Mouse (Mus musculus): ENCODE measurements around the gene Kif22.

The Kif22 gene

DNA sequence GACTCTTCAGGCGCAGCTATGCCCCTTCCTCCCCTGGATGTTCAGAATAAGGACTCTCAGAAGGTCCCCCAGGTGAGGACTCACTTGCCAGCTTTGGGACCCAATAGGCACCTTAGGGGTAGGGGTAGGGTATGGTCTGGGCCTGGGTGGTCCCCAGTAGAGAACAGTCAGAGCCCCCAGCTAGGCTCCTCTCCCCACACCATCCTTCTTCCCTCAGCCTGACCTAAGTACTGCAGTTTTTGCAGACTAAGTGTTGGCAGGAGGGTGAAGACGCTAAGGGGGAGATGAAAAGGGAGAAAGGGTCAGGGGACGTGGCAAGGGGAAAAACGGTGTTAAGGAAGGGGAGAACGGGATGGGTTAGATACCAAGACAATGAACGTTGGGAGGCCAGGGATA lies 24.3 kb downstream of the Kif22 start:
- DNase-seq (ENCODE audit: low read depth, low spot score) = no peak

- peak; percentile 100 for DNase-seq (ENCODE audit: low read depth, low spot score)
These were observed 25.0 kb downstream of the Kif22 start, which contains the start of gene Pagr1a for GRCm38 (mm10) chr7:127016971-127017949. Gene Pagr1a (minus strand): TSS chr7:127017352.

GRCm38 (mm10) chr7:127016486-127016938 lies 25.8 kb downstream of the Kif22 start:
- no peak for DNase-seq (ENCODE audit: low read depth, low spot score)

- no peak for DNase-seq (ENCODE audit: low read depth, low spot score)
These were observed 26.0 kb downstream of the Kif22 start, which contains the start of gene Pagr1b for GRCm38 (mm10) chr7:127016481-127016485. Gene Pagr1b (minus strand): TSS chr7:127016484.

- no peak for DNase-seq (ENCODE audit: low read depth, low spot score)
These were observed 26.2 kb downstream of the Kif22 start for GRCm38 (mm10) chr7:127016081-127016480.

DNA sequence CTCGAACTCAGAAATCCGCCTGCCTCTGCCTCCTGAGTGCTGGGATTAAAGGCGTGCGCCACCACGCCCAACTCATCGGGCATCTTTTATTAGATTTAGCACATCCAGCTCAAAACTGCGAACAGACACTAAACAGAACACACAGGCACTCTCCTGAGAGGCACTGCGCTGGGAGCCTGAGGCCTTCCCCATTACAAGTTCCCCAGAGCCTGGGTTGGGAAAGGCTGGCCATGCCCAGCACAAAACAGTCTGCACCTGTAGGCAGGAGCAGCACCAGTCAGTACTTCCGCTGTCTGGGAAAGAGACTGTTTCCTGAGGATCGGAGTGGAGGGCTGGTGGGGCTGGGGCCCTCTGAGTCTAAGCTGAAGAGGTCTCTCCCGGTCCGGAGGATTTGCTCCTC lies 27.3 kb downstream of the Kif22 start:
- DNase-seq (ENCODE audit: low read depth, low spot score) = no peak

DNA sequence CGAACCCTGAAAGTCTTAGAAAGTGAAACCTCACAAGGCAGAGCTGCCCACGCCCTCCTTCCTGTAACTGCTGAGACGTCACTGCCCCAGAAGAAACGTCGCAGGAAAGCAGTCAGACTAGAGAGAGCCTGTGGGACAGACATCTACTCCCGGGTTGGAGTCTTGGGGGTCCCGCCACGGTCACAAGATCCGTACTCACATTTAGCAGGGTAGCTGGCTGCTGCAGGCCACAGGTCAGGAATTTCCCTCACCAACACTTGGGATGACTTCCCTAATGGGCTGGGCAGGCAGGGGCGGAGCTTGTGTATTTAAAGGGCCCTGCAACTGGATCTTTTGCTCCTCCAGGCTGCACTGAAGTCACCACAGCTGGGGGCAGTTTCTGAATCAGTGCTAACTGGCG lies 28.0 kb downstream of the Kif22 start, which contains the start of gene Mvp:
Gene Mvp, minus strand, starts transcription at position 302 of the 400 bp plus-strand sequence.
- no peak for DNase-seq (ENCODE audit: low read depth, low spot score)

DNA sequence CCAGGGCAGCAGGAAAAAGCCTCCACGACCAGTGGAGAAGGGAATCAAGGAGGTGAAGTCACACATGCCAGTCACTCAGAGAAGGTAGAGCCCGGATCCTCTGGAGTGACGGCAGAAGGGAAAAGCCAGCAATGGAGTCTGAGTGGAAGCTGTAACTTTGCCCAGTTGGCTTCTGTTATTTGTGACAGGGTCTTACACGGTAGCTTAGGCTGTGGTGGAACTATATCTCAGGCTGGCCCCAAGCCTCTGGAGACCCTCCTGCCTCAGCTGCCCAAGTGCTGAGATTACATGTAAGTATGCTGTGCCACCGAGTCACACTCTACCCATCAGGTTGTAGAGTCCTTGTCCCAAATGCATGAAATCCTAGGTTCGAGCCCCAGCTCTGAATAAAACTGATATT lies 28.9 kb downstream of the Kif22 start:
- no peak for DNase-seq (ENCODE audit: low read depth, low spot score)

GRCm38 (mm10) chr7:127012845-127013244 lies 29.4 kb downstream of the Kif22 start:
- no peak for DNase-seq (ENCODE audit: low read depth, low spot score)

DNA sequence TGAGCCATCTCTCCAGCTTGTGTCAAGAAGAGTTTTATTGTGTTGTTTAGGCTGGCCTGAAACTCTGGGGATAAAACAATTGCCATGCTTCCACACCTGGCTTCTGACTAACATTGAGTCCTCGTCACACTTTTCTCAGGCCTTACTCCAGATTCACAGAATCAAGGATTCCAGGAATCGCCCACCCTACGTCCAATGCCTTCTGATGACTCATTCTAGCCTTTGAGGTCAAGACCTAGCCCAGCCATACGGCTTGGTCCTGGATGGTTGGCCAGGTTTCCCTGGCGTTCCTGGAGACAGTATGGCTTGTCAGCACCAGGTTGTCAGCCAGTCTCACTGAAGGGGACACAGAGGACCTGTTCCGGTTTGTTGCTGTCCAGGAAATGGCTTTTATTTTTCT lies 29.9 kb downstream of the Kif22 start:
- DNase-seq (ENCODE audit: low read depth, low spot score) = no peak

DNA sequence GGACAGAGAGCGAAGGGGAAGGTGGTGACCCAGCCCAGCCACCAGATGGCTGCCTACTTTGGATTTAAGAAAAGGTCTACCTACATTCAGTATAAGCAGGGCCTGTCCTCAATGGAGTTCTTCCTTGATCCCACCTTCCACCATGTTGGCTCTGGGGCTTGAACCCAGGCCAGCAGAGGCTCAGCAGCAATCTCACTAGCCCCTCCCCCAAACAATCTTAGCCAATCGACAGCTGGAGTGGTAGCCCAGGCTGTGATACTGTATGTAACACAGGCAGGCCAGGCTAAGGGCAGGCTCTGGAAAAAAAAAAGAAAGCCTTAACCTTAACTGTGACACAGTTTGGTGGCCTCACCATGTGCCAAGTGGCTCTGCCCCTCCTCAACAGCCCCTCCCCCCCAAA lies 30.6 kb downstream of the Kif22 start:
- no peak for DNase-seq (ENCODE audit: low read depth, low spot score)

DNA sequence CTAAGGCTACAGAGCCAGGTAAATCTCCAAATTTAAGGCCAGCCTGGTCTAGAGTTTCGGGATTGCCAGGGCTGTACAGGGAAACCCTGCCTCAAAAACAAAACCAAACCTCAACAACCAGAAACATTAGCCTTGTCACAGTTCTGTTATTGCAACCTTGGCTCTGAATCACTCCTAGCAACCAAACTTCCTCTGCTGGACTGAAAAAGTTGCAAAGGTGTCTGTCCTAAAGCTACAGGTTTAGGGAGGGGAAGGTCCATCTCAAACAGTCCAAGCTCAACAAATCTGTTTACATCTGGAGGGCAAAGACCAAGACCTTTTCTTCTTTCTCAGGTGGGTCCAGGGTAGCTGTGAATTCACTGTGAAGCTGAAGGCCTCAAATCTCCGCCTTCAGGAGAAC lies 31.2 kb downstream of the Kif22 start:
- no peak for DNase-seq (ENCODE audit: low read depth, low spot score)

GRCm38 (mm10) chr7:127009307-127010085 lies 32.8 kb downstream of the Kif22 start:
- DNase-seq (ENCODE audit: low read depth, low spot score) = no peak

DNA sequence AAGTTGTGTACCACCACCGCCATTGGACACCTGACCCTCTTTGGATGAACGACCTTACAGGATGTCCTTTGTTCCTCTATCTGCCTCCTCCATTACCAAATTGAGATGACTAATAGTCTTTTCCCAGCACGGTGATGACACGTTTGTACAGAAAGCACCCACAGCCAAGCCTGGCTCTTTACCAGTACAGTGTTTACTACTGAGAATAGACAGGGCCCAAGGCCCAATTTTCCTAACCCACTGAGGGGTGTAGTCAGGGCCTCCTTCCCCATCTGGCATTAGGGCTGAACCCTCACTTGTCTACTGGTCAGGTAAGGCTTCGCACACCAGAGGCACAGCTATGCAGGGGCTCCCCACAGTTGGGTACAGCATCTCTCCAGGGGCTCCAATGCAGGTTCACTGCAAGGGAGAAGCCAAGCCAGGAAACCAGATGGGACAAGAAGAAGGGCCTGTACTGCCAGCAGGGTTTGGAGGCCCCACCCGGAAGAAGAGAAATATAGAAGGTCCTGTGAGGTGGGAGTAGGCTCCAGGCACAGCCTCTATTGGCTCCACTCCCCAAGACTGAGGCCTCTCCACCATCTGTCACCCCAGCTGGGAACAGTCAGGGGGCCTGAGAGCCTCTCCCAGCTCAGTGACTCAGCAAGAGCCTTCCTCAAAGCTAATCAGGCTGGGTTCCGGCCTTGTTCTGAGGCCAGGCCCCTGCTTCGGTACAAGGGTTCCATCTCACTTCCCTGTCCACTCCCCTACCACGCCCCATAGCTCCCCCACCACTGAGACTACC lies 33.8 kb downstream of the Kif22 start:
- DNase-seq (ENCODE audit: low read depth, low spot score) = no peak

DNA sequence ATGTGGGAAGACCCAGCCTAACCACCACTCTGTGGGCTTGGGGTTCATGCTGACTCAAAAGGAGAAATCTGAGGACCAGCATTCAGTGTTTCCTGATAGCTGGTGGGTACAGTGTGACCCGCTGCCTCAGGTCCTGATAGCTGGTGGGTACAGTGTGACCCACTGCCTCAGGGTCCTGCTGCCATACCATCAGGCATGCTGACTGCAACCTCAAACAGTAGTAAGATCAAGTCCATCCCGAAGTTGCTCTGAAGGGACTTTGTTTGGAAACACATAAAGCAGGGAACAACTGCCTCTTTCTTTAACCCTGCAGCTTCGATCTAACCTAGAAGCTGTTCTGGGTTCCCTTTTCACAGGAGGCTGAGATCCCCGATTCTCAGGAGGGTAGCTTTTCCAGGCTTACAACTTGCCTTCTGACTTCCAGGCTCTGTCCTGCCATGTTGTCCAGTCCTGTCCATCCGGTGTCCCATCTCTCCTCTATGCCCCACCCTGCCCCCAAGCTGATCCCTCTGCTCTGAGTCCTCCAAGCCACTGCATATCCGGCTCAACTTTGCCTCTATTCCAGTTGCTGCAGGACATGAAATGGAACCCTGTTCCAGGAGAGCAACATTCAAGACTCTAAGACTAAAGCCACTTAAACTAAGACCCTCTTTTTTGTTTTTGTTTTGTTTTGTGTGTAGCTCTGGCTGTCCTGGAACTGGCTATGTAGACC lies 34.8 kb downstream of the Kif22 start:
- DNase-seq (ENCODE audit: low read depth, low spot score) = no peak

GRCm38 (mm10) chr7:127004122-127004875 lies 38.0 kb downstream of the Kif22 start:
- no peak for DNase-seq (ENCODE audit: low read depth, low spot score)

- no peak for DNase-seq (ENCODE audit: low read depth, low spot score)
These were observed 38.7 kb downstream of the Kif22 start for GRCm38 (mm10) chr7:127003620-127004019.

DNA sequence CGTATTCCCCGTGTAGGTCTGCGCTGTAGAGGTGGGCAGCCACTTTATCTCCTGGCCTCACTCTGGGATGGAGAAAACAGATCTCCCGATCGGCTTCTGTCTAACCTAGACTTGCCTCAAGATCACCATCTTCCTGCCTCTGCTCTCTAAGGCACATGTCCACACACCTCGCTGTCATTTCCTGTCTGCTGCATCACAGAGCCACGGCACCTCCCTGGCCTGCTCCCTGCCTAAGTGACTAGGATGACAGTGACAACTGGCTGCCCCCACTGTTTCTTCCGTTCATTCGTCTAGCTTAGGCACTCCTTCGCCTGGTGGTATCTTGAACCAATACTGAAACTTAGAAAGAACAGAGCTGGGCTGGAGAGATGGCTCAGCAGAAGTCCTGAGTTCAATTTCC lies 42.7 kb downstream of the Kif22 start:
- no peak for DNase-seq (ENCODE audit: low read depth, low spot score)

DNA sequence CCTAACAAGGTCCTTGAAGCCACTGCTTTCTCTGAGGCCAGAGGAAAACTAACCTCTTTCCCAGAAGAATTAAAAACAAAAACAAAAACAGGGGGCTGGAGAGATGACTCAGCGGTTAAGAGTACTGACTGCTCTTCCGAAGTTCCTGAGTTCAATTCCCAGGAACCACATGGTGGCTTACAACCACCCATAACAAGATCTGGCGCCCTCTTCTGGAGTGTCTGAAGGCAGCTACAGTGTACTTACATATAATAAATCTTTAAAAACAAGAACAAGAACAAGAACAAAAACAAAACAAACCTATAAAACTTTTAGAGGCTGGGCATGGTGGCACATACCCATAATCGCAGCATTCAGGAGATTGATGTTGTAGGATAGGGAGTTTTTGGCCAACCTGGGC lies 45.8 kb downstream of the Kif22 start:
- no peak for DNase-seq (ENCODE audit: low read depth, low spot score)

GRCm38 (mm10) chr7:126988816-126989215 lies 53.5 kb downstream of the Kif22 start:
- DNase-seq (ENCODE audit: low read depth, low spot score) = no peak

- no peak for DNase-seq (ENCODE audit: low read depth, low spot score)
These were observed 56.0 kb downstream of the Kif22 start for GRCm38 (mm10) chr7:126986319-126986718.

Measured in mesoderm, embryonic 11.5 days (tissue).